Mouse (Mus musculus): ENCODE data around the gene Lrrc8e. TPM values are rescaled to one million over a fixed set of nuclear protein-coding genes. Genes with fewer than 3 reads are reported as not detected.

The Lrrc8e gene
- polyA plus RNA-seq, 1 experiment from 2014 or later: 1.8 TPM

- no peaks in the 10 kb centered on the region for H3K27me3 ChIP-seq (ENCODE audit: insufficient read depth, low read length)
- H3K9me3 ChIP-seq (replicated peaks; ENCODE audit: low read length): no peaks in the 10 kb centered on the region
- ATAC-seq (replicated peaks; ENCODE audit: low FRiP score, low read depth): no peak
- no peak overlapping the region for H3K9ac ChIP-seq (ENCODE audit: low read depth, low read length)
- no peak overlapping the region for H3K4me2 ChIP-seq (ENCODE audit: low read length)
- H3K4me1 ChIP-seq (replicated peaks; ENCODE audit: insufficient read depth, low read length): no peaks in the 10 kb centered on the region; the same call in 1 of the 2 replicates
- WGBS: 81% methylated on average over 13 of the region's 13 CpGs
- no peak for DNase-seq (ENCODE audit: low spot score)
- no peak overlapping the region for H3K4me3 ChIP-seq (replicated peaks; ENCODE audit: low read depth, low read length)
- no peak for TF ChIP-seq CTCF (IDR thresholded peaks at IDR 0.05; ENCODE audit: low read depth)
- peaks cover 50% of the 10 kb centered on the region for H3K36me3 ChIP-seq (ENCODE audit: insufficient read depth, low read length)
- no peak overlapping the region for H3K27ac ChIP-seq
Observed at GRCm38 (mm10) chr8:4245737-4246136, 19.1 kb downstream of the Lrrc8e start.

- Histone ChIP-seq H3K36me3 (ENCODE audit: insufficient read depth, low read length) (peaks cover 49% of the 10 kb centered on the region), H3K4me1 (replicated peaks; ENCODE audit: insufficient read depth, low read length) (no peaks in the 10 kb centered on the region; the same call in 1 of the 2 replicates), H3K4me2 (ENCODE audit: low read length) (no peak overlapping the region), H3K27ac (no peak overlapping the region), H3K9ac (ENCODE audit: low read depth, low read length) (no peak overlapping the region), H3K27me3 (ENCODE audit: insufficient read depth, low read length) (no peaks in the 10 kb centered on the region), H3K4me3 (replicated peaks; ENCODE audit: low read depth, low read length) (no peak overlapping the region), H3K9me3 (replicated peaks; ENCODE audit: low read length) (no peaks in the 10 kb centered on the region)
- DNase-seq (ENCODE audit: low spot score) (no peak), ATAC-seq (replicated peaks; ENCODE audit: low FRiP score, low read depth) (no peak)
- no peak for TF ChIP-seq CTCF (IDR thresholded peaks at IDR 0.05; ENCODE audit: low read depth)
- 91% methylated on average over 8 of the region's 8 CpGs for WGBS
Observed at GRCm38 (mm10) chr8:4247241-4247640, 20.6 kb downstream of the Lrrc8e start.

GRCm38 (mm10) chr8:4247951-4248540 lies 21.4 kb downstream of the Lrrc8e start, which contains the start of gene Tgfbr3l:
TSS of gene Tgfbr3l (plus strand) at chr8:4248214.
- ATAC-seq (replicated peaks; ENCODE audit: low FRiP score, low read depth) (no peak), DNase-seq (ENCODE audit: low spot score) (no peak)
- no peak for TF ChIP-seq CTCF (IDR thresholded peaks at IDR 0.05; ENCODE audit: low read depth)
- Histone ChIP-seq H3K27ac (no peak within 1 kb of the TSS), H3K4me1 (replicated peaks; ENCODE audit: insufficient read depth, low read length) (peaks cover 4% of the 10 kb centered on the region), H3K4me2 (ENCODE audit: low read length) (no peak within 1 kb of the TSS), H3K27me3 (ENCODE audit: insufficient read depth, low read length) (no peaks in the 10 kb centered on the region), H3K36me3 (ENCODE audit: insufficient read depth, low read length) (peaks cover 41% of the 10 kb centered on the region), H3K4me3 (replicated peaks; ENCODE audit: low read depth, low read length) (no peak within 1 kb of the TSS), H3K9me3 (replicated peaks; ENCODE audit: low read length) (no peaks in the 10 kb centered on the region), H3K9ac (ENCODE audit: low read depth, low read length) (no peak within 1 kb of the TSS)
- WGBS: 82% methylated on average over 11 of the region's 15 CpGs

GRCm38 (mm10) chr8:4249213-4249612 lies 22.6 kb downstream of the Lrrc8e start:
- peaks cover 6% of the 10 kb centered on the region for H3K4me1 ChIP-seq (replicated peaks; ENCODE audit: insufficient read depth, low read length)
- TF ChIP-seq CTCF (IDR thresholded peaks at IDR 0.05; ENCODE audit: low read depth): no peak
- H3K27me3 ChIP-seq (ENCODE audit: insufficient read depth, low read length): no peaks in the 10 kb centered on the region
- WGBS: 13% methylated on average over 29 of the region's 29 CpGs
- no peak overlapping the region for H3K9ac ChIP-seq (ENCODE audit: low read depth, low read length)
- DNase-seq (ENCODE audit: low spot score) (peak; percentile 67), ATAC-seq (replicated peaks; ENCODE audit: low FRiP score, low read depth) (no peak)
- H3K4me3 ChIP-seq (replicated peaks; ENCODE audit: low read depth, low read length): no peak overlapping the region
- H3K4me2 ChIP-seq (ENCODE audit: low read length): no peak overlapping the region
- peaks cover 30% of the 10 kb centered on the region for H3K36me3 ChIP-seq (ENCODE audit: insufficient read depth, low read length)
- no peak overlapping the region for H3K27ac ChIP-seq
- no peaks in the 10 kb centered on the region for H3K9me3 ChIP-seq (replicated peaks; ENCODE audit: low read length)

- peak; percentile 84 for TF ChIP-seq CTCF (IDR thresholded peaks at IDR 0.05; ENCODE audit: low read depth)
- peak; percentile 22 for ATAC-seq (replicated peaks; ENCODE audit: low FRiP score, low read depth)
- WGBS: 41% methylated on average over 26 of the region's 26 CpGs
Observed at GRCm38 (mm10) chr8:4250306-4250970, 23.8 kb downstream of the Lrrc8e start.

GRCm38 (mm10) chr8:4252116-4252760 lies 25.6 kb downstream of the Lrrc8e start:
- Histone ChIP-seq H3K9ac (ENCODE audit: low read depth, low read length) (peak overlapping the region; percentile 89; the same call in 1 of the 2 replicates), H3K4me1 (replicated peaks; ENCODE audit: insufficient read depth, low read length) (peaks cover 7% of the 10 kb centered on the region), H3K4me3 (replicated peaks; ENCODE audit: low read depth, low read length) (peak overlapping the region; percentile 88), H3K4me2 (ENCODE audit: low read length) (peak overlapping the region; percentile 58), H3K36me3 (ENCODE audit: insufficient read depth, low read length) (peaks cover 8% of the 10 kb centered on the region), H3K27me3 (ENCODE audit: insufficient read depth, low read length) (no peaks in the 10 kb centered on the region), H3K9me3 (replicated peaks; ENCODE audit: low read length) (no peaks in the 10 kb centered on the region), H3K27ac (peak overlapping the region; percentile 88; the same call in 1 of the 2 replicates)
- no peak for ATAC-seq (replicated peaks; ENCODE audit: low FRiP score, low read depth)
- 42% methylated on average over 8 of the region's 8 CpGs for WGBS
- no peak for TF ChIP-seq CTCF (IDR thresholded peaks at IDR 0.05; ENCODE audit: low read depth)
- DNase-seq (ENCODE audit: low spot score): no peak

More at GRCm38 (mm10) chr8:4250306-4250970, 23.8 kb downstream of the Lrrc8e start:
- DNase-seq (ENCODE audit: low spot score): peak; percentile 85
- Histone ChIP-seq H3K4me3 (replicated peaks; ENCODE audit: low read depth, low read length) (no peak overlapping the region), H3K9ac (ENCODE audit: low read depth, low read length) (no peak overlapping the region), H3K9me3 (replicated peaks; ENCODE audit: low read length) (no peaks in the 10 kb centered on the region), H3K27ac (no peak overlapping the region), H3K4me1 (replicated peaks; ENCODE audit: insufficient read depth, low read length) (peaks cover 7% of the 10 kb centered on the region), H3K27me3 (ENCODE audit: insufficient read depth, low read length) (no peaks in the 10 kb centered on the region), H3K4me2 (ENCODE audit: low read length) (no peak overlapping the region), H3K36me3 (ENCODE audit: insufficient read depth, low read length) (peaks cover 19% of the 10 kb centered on the region)

Data from kidney, postnatal 0 days (tissue).